Mouse (Mus musculus): ENCODE measurements at regions not wholly inside any gene's neighbourhood (a gene's known extent, or its start where the extent isn't known, plus 50 kb on each side); places are given as distances from the start of the nearest gene placed in this dataset.

GRCm38 (mm10) chr7:134528026-134528425, 142.4 kb upstream of the Dock1 start:
- no peak for DNase-seq (ENCODE audit: low spot score in 2 of 2)

DNA sequence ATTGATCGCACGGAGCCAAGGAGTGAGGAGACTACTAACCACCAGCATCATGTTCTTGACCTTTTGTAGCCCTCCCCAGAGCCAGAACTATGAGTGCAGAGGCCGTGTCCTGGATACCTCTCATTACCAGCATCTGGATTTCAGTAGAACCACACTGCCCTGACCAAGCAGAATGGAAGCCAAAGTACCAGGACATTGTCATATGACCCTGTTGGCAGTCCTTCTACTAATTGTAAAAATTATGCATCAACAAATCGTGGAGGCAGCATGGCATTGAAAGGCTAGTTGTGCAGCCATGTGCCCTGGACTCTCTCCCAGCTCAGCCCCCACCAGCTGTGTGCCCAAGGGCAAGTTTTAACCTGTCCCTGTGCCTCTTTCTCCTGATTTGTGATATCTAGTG, 135.6 kb upstream of the Dock1 start:
- DNase-seq (ENCODE audit: low spot score in 2 of 2) = peak in 1 of 2 experiments; percentile 25

DNA sequence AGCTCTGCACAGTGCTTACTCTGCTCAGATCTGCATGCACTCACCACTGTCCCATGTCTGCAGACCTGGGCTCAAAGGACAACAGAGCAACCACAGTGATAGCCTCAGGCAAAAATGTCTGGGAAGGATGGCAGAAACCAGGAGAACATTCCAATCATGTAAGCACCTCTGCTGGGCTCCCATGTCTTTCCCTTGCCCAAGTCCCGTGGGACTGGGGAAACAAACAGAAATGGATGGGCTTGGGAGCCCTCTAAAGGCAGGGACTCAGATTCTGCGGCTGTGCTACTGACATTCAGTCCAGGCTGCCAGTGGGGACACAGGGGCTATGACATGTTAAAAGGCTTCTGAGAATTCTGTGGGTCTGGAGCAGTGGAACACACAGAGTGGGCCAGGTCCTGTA, 128.8 kb upstream of the Dock1 start:
- DNase-seq (ENCODE audit: low spot score in 2 of 2) = no peak

DNA sequence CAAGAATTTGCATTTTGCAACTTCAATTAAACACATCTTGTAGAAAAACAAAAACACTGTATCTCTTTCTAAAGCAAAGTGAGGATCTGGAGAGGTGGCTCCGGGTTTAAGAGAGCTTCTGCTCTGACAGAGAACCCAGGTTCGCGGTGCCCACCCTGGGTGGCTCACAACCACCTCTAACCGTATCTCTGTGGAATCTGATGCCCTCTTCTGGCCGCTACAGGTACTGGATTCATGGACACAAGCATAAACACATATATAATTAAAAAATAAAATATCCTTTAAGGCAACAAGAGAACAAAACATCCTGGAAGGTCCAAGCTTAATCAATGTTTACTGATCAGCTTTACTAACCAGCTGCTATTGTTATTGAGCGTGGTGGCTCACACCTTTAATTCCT, 124.3 kb upstream of the Dock1 start:
- DNase-seq (ENCODE audit: low spot score in 2 of 2) = no peak

- no peak for DNase-seq (ENCODE audit: low spot score in 2 of 2)
Observed at GRCm38 (mm10) chr7:134549286-134549919, 121.1 kb upstream of the Dock1 start.

- DNase-seq (ENCODE audit: low spot score in 2 of 2) = peak; percentile 12 to 47
Observed at GRCm38 (mm10) chr7:134550221-134550809, 120.1 kb upstream of the Dock1 start.

DNA sequence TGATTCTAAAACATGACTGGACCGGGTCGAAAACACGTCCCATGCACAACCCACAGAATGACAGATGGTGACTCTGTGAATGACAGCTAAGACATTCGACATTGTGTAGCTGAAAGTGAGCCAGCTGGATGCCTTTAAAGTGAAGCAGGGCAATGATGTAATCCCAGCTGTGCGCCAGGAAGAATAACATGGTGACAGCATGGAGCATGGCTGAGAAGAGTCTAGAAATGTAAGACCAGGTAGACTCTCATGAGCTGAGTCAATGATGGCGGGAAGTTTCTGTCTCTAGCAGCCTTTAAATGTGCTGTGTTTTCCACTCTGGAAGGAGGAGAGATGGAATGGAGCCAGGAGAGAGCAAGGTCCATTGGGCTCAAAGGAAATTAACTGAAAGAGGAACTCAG, 118.4 kb upstream of the Dock1 start:
- peak; percentile 16 to 75 for DNase-seq (ENCODE audit: low spot score in 2 of 2)

GRCm38 (mm10) chr7:134556061-134556460, 114.4 kb upstream of the Dock1 start:
- no peak for DNase-seq (ENCODE audit: low spot score in 2 of 2)

DNA sequence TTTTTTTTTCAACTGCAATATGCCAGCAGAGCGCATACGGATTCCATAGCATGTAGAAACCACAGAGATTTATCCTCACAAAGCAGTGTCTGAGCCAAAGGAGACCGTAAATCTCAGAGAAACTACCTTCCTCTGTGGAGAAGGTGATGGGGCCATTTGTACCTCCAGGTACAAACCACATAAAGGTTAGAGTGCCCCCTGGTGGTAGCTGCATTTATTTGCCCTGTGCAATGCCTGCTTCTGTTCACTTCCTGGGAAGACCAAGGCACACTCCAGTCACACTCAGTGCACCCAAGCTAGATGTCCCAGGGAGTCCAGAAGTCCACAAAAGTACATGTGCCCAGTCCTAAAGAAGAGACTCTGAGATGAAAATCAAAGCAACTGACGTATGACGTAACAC, 104.1 kb upstream of the Dock1 start:
- DNase-seq (ENCODE audit: low spot score in 2 of 2) = peak; percentile 58 to 84

GRCm38 (mm10) chr7:134569247-134569646, 101.2 kb upstream of the Dock1 start:
- DNase-seq (ENCODE audit: low spot score in 2 of 2) = no peak

DNA sequence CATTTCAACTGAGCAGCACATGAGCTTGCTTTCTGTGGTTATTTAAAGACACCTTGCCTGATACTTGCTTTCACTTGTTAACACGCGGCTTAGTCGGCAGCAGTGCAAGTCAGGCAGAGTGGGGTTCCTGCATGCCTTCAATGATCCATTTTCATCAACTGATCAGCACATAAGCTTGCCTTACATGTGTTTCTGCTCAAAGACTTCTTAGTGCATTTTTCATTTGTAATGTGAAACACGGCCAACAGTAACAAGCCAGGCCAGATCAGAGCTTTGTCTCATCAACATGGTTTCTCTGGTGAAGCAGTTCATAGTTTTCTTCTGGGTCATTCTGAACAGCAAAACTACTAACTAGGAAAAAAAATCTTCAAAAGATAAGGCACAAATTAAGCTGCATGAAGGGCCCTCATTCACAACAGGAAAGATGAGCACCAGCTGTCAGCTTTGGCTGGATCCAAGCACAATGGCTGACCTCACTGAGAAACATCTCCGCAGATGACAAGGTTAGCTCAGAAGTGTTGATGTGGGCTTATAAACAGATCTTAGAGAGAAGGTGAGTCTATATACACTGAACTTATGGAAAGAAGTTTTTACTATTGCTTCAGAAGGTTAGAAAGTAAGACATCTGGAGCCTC, 100.2 kb upstream of the Dock1 start:
- no peak for DNase-seq (ENCODE audit: low spot score in 2 of 2)

DNA sequence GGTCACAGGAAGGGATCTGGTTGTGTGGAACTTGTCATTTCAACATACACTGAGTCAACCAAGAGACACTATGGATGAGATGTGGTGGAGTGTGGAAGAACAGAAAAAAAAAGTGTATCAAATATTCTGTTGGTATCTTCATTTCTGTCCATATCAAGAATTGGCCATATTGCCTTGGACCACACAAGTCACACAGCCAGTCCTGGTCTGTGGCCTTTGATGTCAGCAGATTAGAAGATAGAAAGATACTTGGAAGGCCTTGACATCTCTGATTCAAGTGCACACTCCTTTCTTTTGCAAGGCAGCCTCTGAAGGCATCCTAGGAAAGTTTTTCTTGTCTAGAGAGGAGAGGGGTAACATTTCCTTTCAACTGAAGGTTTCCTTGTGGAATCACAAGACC, 88.7 kb upstream of the Dock1 start:
- no peak for DNase-seq (ENCODE audit: low spot score in 2 of 2)

- DNase-seq (ENCODE audit: low spot score in 2 of 2) = no peak
Observed at GRCm38 (mm10) chr7:134585478-134585877, 85.0 kb upstream of the Dock1 start.

- no peak for DNase-seq (ENCODE audit: low spot score in 2 of 2)
Observed at GRCm38 (mm10) chr7:134586990-134587389, 83.5 kb upstream of the Dock1 start.

GRCm38 (mm10) chr7:134607886-134608285, 62.6 kb upstream of the Dock1 start:
- DNase-seq (ENCODE audit: low spot score in 2 of 2) = no peak

DNA sequence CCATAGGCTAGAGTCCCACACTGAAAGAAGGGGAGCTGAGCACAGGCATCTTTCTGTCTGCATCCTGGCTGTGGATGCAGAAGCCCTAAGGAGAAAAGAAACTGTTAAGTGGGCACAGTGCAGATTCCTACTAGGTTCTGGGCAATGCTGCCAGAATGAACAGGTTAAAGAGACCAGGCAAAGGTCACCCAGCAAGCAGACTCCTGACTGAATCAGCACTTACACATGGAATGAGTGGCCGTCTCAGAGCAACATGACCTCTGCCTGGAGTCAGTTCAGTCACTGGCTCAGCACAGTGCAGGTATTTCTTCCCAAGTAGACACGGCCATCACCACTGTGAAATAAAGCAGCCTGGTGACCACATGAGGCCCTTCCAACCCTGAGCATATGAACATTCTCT, 60.3 kb upstream of the Dock1 start:
- DNase-seq (ENCODE audit: low spot score in 2 of 2) = no peak

DNA sequence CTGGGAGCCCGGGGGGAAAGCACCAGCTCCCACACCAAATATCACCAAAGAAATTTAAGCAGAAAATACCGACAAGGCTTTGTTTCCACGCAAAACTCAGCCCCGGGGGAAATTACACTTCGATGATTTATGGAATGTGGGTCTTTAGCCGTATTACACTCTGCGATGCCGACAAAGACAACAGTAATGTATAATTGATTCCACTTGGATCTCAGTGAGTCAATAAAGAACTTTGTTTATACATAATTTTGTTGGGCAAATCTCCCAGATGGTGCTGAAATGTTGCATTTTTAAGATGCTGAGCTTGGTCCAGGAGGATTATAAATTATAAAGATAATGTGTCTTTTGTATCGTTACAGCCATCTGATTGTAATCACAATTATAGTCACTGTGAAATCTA, 59.1 kb upstream of the Dock1 start:
- DNase-seq (ENCODE audit: low spot score in 2 of 2) = peak in 1 of 2 experiments; percentile 14

GRCm38 (mm10) chr7:134612175-134612633, 58.2 kb upstream of the Dock1 start:
- DNase-seq (ENCODE audit: low spot score in 2 of 2) = peak; percentile 8 to 50

GRCm38 (mm10) chr7:134619220-134619975, 51.1 kb upstream of the Dock1 start:
- DNase-seq (ENCODE audit: low spot score in 2 of 2) = no peak

GRCm38 (mm10) chr7:134620006-134620405, 50.4 kb upstream of the Dock1 start:
- DNase-seq (ENCODE audit: low spot score in 2 of 2) = no peak

Measured in layer of hippocampus, adult 18-20 months (tissue).